Mouse (Mus musculus): Measurements from ENCODE around the gene Erich6. TPM values are rescaled to one million over a fixed set of nuclear protein-coding genes. Genes with fewer than 3 reads are reported as not detected.
A peak's percentile ranks its signal among the peaks of the same experiment; 100 is the strongest.

Erich6 gene
- total and polyA plus RNA-seq, 3 experiments: not detected

GRCm38 (mm10) chr3:58686206-58686921 is 49.4 kb upstream of the Erich6 start:
- peak overlapping the region; percentile 96 for H3K4me2 ChIP-seq (ENCODE audit: insufficient read depth, low read depth, poor library complexity, severe bottlenecking)
- H3K9me3 ChIP-seq (replicated peaks; ENCODE audit: low read length): no peaks in the 10 kb centered on the region
- no peak for TF ChIP-seq ZC3H11A (IDR thresholded peaks at IDR 0.05; ENCODE audit: low read depth, low read length)
- no peak for TF ChIP-seq SMC3 (IDR thresholded peaks at IDR 0.05; ENCODE audit: low read depth, low read length)
- 0 out of 2 replicates have a peak, but pooled peaks have one; percentile 5 for TF ChIP-seq POLR2A (IDR thresholded peaks at IDR 0.05; ENCODE audit: low read depth, low read length)
- no peak for TF ChIP-seq TBP (conservative IDR thresholded peaks at IDR 0.05; ENCODE audit: low read depth, low read length)
- TF ChIP-seq NELFE (IDR thresholded peaks at IDR 0.05; ENCODE audit: low read depth, low read length): no peak
- TF ChIP-seq GABPA (IDR thresholded peaks at IDR 0.05; ENCODE audit: insufficient replicate concordance, low read depth, low read length): no peak
- DNase-seq (ENCODE audit: extremely low read depth): no peak
- in situ Hi-C loops (cut with MboI; ENCODE audit: low pct_ligation_motif_present, low pct_unique_long_range_greater_than_20kb, low sequenced_read_pairs) (loop anchor here (25.0 kb wide), 1 partner anchor 274 kb away; the partner anchor contains the start of gene Tsc22d2), dilution Hi-C loops (cut with MboI; ENCODE audit: extremely low pct_ligation_motif_present, extremely low pct_unique_long_range_greater_than_20kb, low sequenced_read_pairs) (no loop called here)
- peaks cover 11 to 50% of the 10 kb centered on the region in 2 experiments for H3K4me1 ChIP-seq (ENCODE audit: control insufficient read depth in 1 of 2, insufficient read depth in 2 of 2)
- no peaks in the 10 kb centered on the region for H3K27me3 ChIP-seq (replicated peaks)
- peak overlapping the region; percentile 59 to 98 (median 75) for H3K4me3 ChIP-seq (replicated peaks in 1 of 3; ENCODE audit: low read depth in 2 of 3, low read length in 2 of 3, poor library complexity in 1 of 3)
- H3K36me3 ChIP-seq (replicated peaks in 1 of 2; ENCODE audit: control insufficient read depth in 1 of 2, insufficient read depth in 1 of 2, low read length in 1 of 2): peaks cover 53 to 74% of the 10 kb centered on the region in 2 experiments
- H3K9ac ChIP-seq (ENCODE audit: insufficient read depth, low read depth): peak overlapping the region; percentile 92
- H3K27ac ChIP-seq (ENCODE audit: insufficient read depth, low read depth): peak overlapping the region; percentile 7; the same call in 1 of the 2 replicates
- H3K79me2 ChIP-seq (replicated peaks; ENCODE audit: control insufficient read depth, extremely low read depth, insufficient read depth, poor library complexity, severe bottlenecking): peaks cover 94% of the 10 kb centered on the region

- Histone ChIP-seq H3K79me2 (replicated peaks; ENCODE audit: control insufficient read depth, extremely low read depth, insufficient read depth, poor library complexity, severe bottlenecking) (peaks cover 94% of the 10 kb centered on the region), H3K4me1 (ENCODE audit: control insufficient read depth in 1 of 2, insufficient read depth in 2 of 2) (peaks cover 16 to 60% of the 10 kb centered on the region in 2 experiments), H3K9me3 (replicated peaks; ENCODE audit: low read length) (no peaks in the 10 kb centered on the region), H3K9ac (ENCODE audit: insufficient read depth, low read depth) (peak overlapping the region; percentile 92), H3K27me3 (replicated peaks) (no peaks in the 10 kb centered on the region), H3K4me3 (replicated peaks in 1 of 3; ENCODE audit: low read depth in 2 of 3, low read length in 2 of 3, poor library complexity in 1 of 3) (peak overlapping the region; percentile 13 to 98 (median 59)), H3K36me3 (replicated peaks in 1 of 2; ENCODE audit: control insufficient read depth in 1 of 2, insufficient read depth in 1 of 2, low read length in 1 of 2) (peaks cover 60 to 79% of the 10 kb centered on the region in 2 experiments), H3K27ac (ENCODE audit: insufficient read depth, low read depth) (no peak overlapping the region), H3K4me2 (ENCODE audit: insufficient read depth, low read depth, poor library complexity, severe bottlenecking) (peak overlapping the region; percentile 96)
- TF ChIP-seq TCF12 (IDR thresholded peaks at IDR 0.05; ENCODE audit: low read depth, low read length) (no peak), PAX5 (IDR thresholded peaks at IDR 0.05; ENCODE audit: low read length) (no peak), HCFC1 (IDR thresholded peaks at IDR 0.05; ENCODE audit: low read depth, low read length) (no peak), UBTF (IDR thresholded peaks at IDR 0.05; ENCODE audit: low read depth, low read length) (no peak), MEF2A (IDR thresholded peaks at IDR 0.05; ENCODE audit: borderline replicate concordance, low read depth, low read length) (no peak), CHD2 (IDR thresholded peaks at IDR 0.05; ENCODE audit: low read length) (no peak), MAFK (IDR thresholded peaks at IDR 0.05; ENCODE audit: insufficient replicate concordance, low read length) (no peak), SMC3 (IDR thresholded peaks at IDR 0.05; ENCODE audit: low read depth, low read length) (no peak)
- no peak for DNase-seq (ENCODE audit: extremely low read depth)
- dilution Hi-C loops (cut with MboI; ENCODE audit: extremely low pct_ligation_motif_present, extremely low pct_unique_long_range_greater_than_20kb, low sequenced_read_pairs) (no loop called here), in situ Hi-C loops (cut with MboI; ENCODE audit: low pct_ligation_motif_present, low pct_unique_long_range_greater_than_20kb, low sequenced_read_pairs) (loop anchor here (25.0 kb wide), 1 partner anchor 273 kb away; the partner anchor contains the start of gene Tsc22d2)
Measured at GRCm38 (mm10) chr3:58685396-58685795, 48.4 kb upstream of the Erich6 start.

All from CH12.LX (cell line).